Mouse (Mus musculus) liver, embryonic 14.5 days (tissue): Measurements from ENCODE around the gene C9. TPM values are rescaled to one million over a fixed set of nuclear protein-coding genes. Genes with fewer than 3 reads are reported as not detected.

ENCODE experiments used
- ATAC-seq: fragments of 200-750 bp; cut with Nextera tagmentation; 2 replicates; pipeline ENCODE4 v1.8.0; 2017; ENCODE audit warnings: moderate number of reproducible peaks, mild to moderate bottlenecking, moderate library complexity; ENCODE audit not compliant: insufficient read depth
- DNase-seq, 3 experiments: peaks; one replicate each; pipeline ENCODE4 v3.0.0-alpha.2; 2012 to 2013; ENCODE audit warnings: low read depth in 3 of 3, low spot score in 3 of 3
- H3K27ac ChIP-seq: fragments of 300-500 bp; sonication (generic); 2 replicates; pipeline ENCODE4 v1.5.1; 2014; ENCODE audit warnings: moderate library complexity, mild to moderate bottlenecking, control low read depth, inconsistent platforms
- H3K27me3 ChIP-seq: fragments of 300-500 bp; sonication (generic); 2 replicates; pipeline ENCODE4 v1.6.1; 2014; ENCODE audit warnings: mild to moderate bottlenecking, low read length, moderate library complexity; ENCODE audit not compliant: control insufficient read depth, insufficient read depth
- H3K36me3 ChIP-seq: fragments of 300-500 bp; sonication (generic); replicated peaks from 2 replicates; pipeline ENCODE4 v1.6.1; 2014; ENCODE audit warnings: low read depth; ENCODE audit not compliant: control insufficient read depth, insufficient read depth
- H3K4me1 ChIP-seq, 2 experiments: fragments of 200-500 bp in 1 of 2; fragments of 300-500 bp in 1 of 2; sonication (generic) in 1 of 2; replicated peaks; 2 replicates each; pipeline ENCODE4 v1.6.1; 2012 to 2014; ENCODE audit warnings: antibody characterized with exemption in 1 of 2, inconsistent platforms in 1 of 2, low read length in 1 of 2; ENCODE audit not compliant: control insufficient read depth in 2 of 2, insufficient read depth in 2 of 2
- H3K4me2 ChIP-seq: fragments of 300-500 bp; sonication (generic); 2 replicates; pipeline ENCODE4 v1.6.1; 2014; ENCODE audit warnings: low read depth, mild to moderate bottlenecking, control low read depth, moderate library complexity
- H3K4me3 ChIP-seq, 2 experiments: fragments of 200-500 bp in 1 of 2; fragments of 300-500 bp in 1 of 2; sonication (generic) in 1 of 2; 2 replicates each; pipeline ENCODE4 v1.5.1; 2012 to 2014; ENCODE audit warnings: low read depth in 2 of 2, low read length in 2 of 2, mild to moderate bottlenecking in 2 of 2, control low read depth in 1 of 2, inconsistent platforms in 1 of 2, moderate library complexity in 1 of 2; ENCODE audit not compliant: insufficient read depth in 1 of 2
- H3K9ac ChIP-seq: fragments of 300-500 bp; sonication (generic); replicated peaks from 2 replicates; pipeline ENCODE4 v1.6.1; 2014; ENCODE audit warnings: mild to moderate bottlenecking, control low read depth, moderate library complexity
- H3K9me3 ChIP-seq: fragments of 300-500 bp; sonication (generic); 2 replicates; pipeline ENCODE4 v1.6.1; 2016; ENCODE audit warnings: low read length, mixed read lengths; ENCODE audit not compliant: control insufficient read depth
- CTCF ChIP-seq: IDR thresholded peaks from 2 replicates; pipeline ENCODE4 v1.5.1; 2016; ENCODE audit warnings: antibody characterized with exemption, low read depth, control low read depth
- EP300 ChIP-seq: IDR thresholded peaks from 2 replicates; pipeline ENCODE4 v1.6.1; 2016; ENCODE audit warnings: antibody characterized with exemption, low read depth
- WGBS: fragments of 180-500 bp; shearing (Covaris S2); extraction: QIAGEN DNeasy Blood & Tissue Kit; methylation state at CpG from one replicate; pipeline ENCODE4 v1.1.7; 2014; ENCODE audit not compliant: insufficient replicate concordance; 5-methylcytosine and 5-hydroxymethylcytosine counted together
- polyA plus RNA-seq, 2 experiments: library from polyadenylated mRNA; depleted of rRNA in 1 of 2; stranded (reverse) in 1 of 2; unstranded in 1 of 2; fragments of >200 nt; fragmentation: Nextera tagmentation in 1 of 2; extraction: Ambion mirVana in 1 of 2; gene quantifications; 2 replicates each; pipeline versions ENCODE4 v1.2.1 to v1.2.3; 2012 to 2014

C9 gene
- polyA plus RNA-seq, 2 experiments, result 1.3 to 2.6 TPM

- Histone ChIP-seq H3K4me2 (peak overlapping the region; percentile 61), H3K4me3 (peak overlapping the region; percentile 8 to 29; a peak in 3 of 4 replicates), H3K27me3 (no peaks in the 10 kb centered on the region), H3K9ac (peak overlapping the region; percentile 23; the same call in 1 of the 2 replicates), H3K36me3 (no peaks in the 10 kb centered on the region), H3K9me3 (no peaks in the 10 kb centered on the region), H3K4me1 (peaks cover 30 to 37% of the 10 kb centered on the region in 2 experiments), H3K27ac (peak overlapping the region; percentile 54)
- peak; percentile 52 to 57 (median 53) for DNase-seq
- TF ChIP-seq CTCF, result no peak
- TF ChIP-seq EP300, result peak; percentile 78
- 8% methylated on average over 10 of the region's 10 CpGs for WGBS
- ATAC-seq, result peak; percentile 71
Observed at GRCm38 (mm10) chr15:6520505-6521155, 75.5 kb downstream of the C9 start.

- no peaks in the 10 kb centered on the region for H3K27me3 ChIP-seq
- H3K36me3 ChIP-seq, result no peaks in the 10 kb centered on the region
- no peak within 1 kb of the TSS for H3K27ac ChIP-seq
- DNase-seq, result no peak
- ATAC-seq, result peak; percentile 71; the same call in 1 of the 2 replicates
- peak within 1 kb of the TSS; percentile 42 for H3K9ac ChIP-seq
- H3K9me3 ChIP-seq, result no peaks in the 10 kb centered on the region
- H3K4me2 ChIP-seq, result peak within 1 kb of the TSS; percentile 69
- WGBS, result 6% methylated on average over 8 of the region's 8 CpGs
- H3K4me3 ChIP-seq, result peak within 1 kb of the TSS; percentile 46 to 80
- TF ChIP-seq CTCF (no peak), EP300 (peak; percentile 70)
- H3K4me1 ChIP-seq, result peaks cover 30 to 40% of the 10 kb centered on the region in 2 experiments
Observed at GRCm38 (mm10) chr15:6522653-6523167, 77.6 kb downstream of the C9 start, which contains the start of gene Fyb. Gene Fyb, plus strand, starts transcription at chr15:6522853.

- no peaks in the 10 kb centered on the region for H3K36me3 ChIP-seq
- 26% methylated on average over 2 of the region's 2 CpGs for WGBS
- H3K4me3 ChIP-seq, result no peak overlapping the region
- ATAC-seq (no peak), DNase-seq (no peak)
- peaks cover 24 to 33% of the 10 kb centered on the region in 2 experiments for H3K4me1 ChIP-seq
- no peak for TF ChIP-seq CTCF
- TF ChIP-seq EP300, result no peak
- H3K27me3 ChIP-seq, result no peaks in the 10 kb centered on the region
- no peaks in the 10 kb centered on the region for H3K9me3 ChIP-seq
- H3K4me2 ChIP-seq, result no peak overlapping the region
- H3K27ac ChIP-seq, result no peak overlapping the region
- no peak overlapping the region for H3K9ac ChIP-seq
Observed at GRCm38 (mm10) chr15:6524801-6525200, 79.7 kb downstream of the C9 start.

GRCm38 (mm10) chr15:6525386-6525785 lies 80.3 kb downstream of the C9 start:
- no peak overlapping the region for H3K4me3 ChIP-seq
- H3K27ac ChIP-seq, result no peak overlapping the region
- H3K4me1 ChIP-seq, result peaks cover 18 to 27% of the 10 kb centered on the region in 2 experiments
- no peaks in the 10 kb centered on the region for H3K36me3 ChIP-seq
- no peak for TF ChIP-seq CTCF
- no peak for TF ChIP-seq EP300
- no peak overlapping the region for H3K4me2 ChIP-seq
- H3K9me3 ChIP-seq, result no peaks in the 10 kb centered on the region
- ATAC-seq, result no peak
- no peak for DNase-seq
- H3K9ac ChIP-seq, result no peak overlapping the region
- WGBS, result 33% methylated on average over 3 of the region's 3 CpGs
- H3K27me3 ChIP-seq, result no peaks in the 10 kb centered on the region

GRCm38 (mm10) chr15:6533858-6534343 lies 88.8 kb downstream of the C9 start:
- H3K4me3 ChIP-seq, result no peak overlapping the region
- no peak for ATAC-seq
- H3K4me1 ChIP-seq, result no peaks in the 10 kb centered on the region
- no peak overlapping the region for H3K4me2 ChIP-seq
- no peak overlapping the region for H3K27ac ChIP-seq
- 64% methylated on average over 3 of the region's 3 CpGs for WGBS
- H3K9me3 ChIP-seq, result no peaks in the 10 kb centered on the region
- H3K36me3 ChIP-seq, result no peaks in the 10 kb centered on the region
- no peak for TF ChIP-seq EP300
- no peak for TF ChIP-seq CTCF
- no peak overlapping the region for H3K9ac ChIP-seq
- no peak for DNase-seq
- H3K27me3 ChIP-seq, result no peaks in the 10 kb centered on the region
